Mouse (Mus musculus) limb, embryonic 13.5 days (tissue): ENCODE measurements around the gene Ric3. TPM values are rescaled to one million over a fixed set of nuclear protein-coding genes. Genes with fewer than 3 reads are reported as not detected.
"Not testable (repeated sequence)": the region's sequence is repeated elsewhere in the genome, so short reads cannot be mapped to it uniquely, and the experiment has no call there.

Experiments used
- ATAC-seq: fragments of 200-750 bp; cut with Nextera tagmentation; 2 replicates; pipeline ENCODE4 v1.8.0; 2017; ENCODE audit warnings: low read depth, moderate number of reproducible peaks, moderate TSS enrichment; ENCODE audit not compliant: low FRiP score
- H3K27ac ChIP-seq: fragments of 300-500 bp; sonication (generic); 2 replicates; pipeline ENCODE4 v1.5.1; 2015; ENCODE audit warnings: inconsistent platforms, mild to moderate bottlenecking, moderate library complexity
- H3K27me3 ChIP-seq: fragments of 300-500 bp; sonication (generic); 2 replicates; pipeline ENCODE4 v1.6.1; 2015; ENCODE audit warnings: mild to moderate bottlenecking, inconsistent platforms
- H3K36me3 ChIP-seq: fragments of 300-500 bp; sonication (generic); 2 replicates; pipeline ENCODE4 v1.6.1; 2015; ENCODE audit warnings: inconsistent platforms, mild to moderate bottlenecking, moderate library complexity
- H3K4me1 ChIP-seq: fragments of 300-500 bp; sonication (generic); 2 replicates; pipeline ENCODE4 v1.6.1; 2015; ENCODE audit warnings: inconsistent platforms
- H3K4me2 ChIP-seq: fragments of 300-500 bp; sonication (generic); replicated peaks from 2 replicates; pipeline ENCODE4 v1.6.1; 2015; ENCODE audit warnings: inconsistent platforms, mild to moderate bottlenecking, moderate library complexity
- H3K4me3 ChIP-seq: fragments of 300-500 bp; sonication (generic); 2 replicates; pipeline ENCODE4 v1.5.1; 2015; ENCODE audit warnings: moderate library complexity, mild to moderate bottlenecking, inconsistent platforms
- H3K9ac ChIP-seq: fragments of 300-500 bp; sonication (generic); 2 replicates; pipeline ENCODE4 v1.6.1; 2015; ENCODE audit warnings: mild to moderate bottlenecking, inconsistent platforms
- H3K9me3 ChIP-seq: fragments of 300-500 bp; sonication (generic); 2 replicates; pipeline ENCODE4 v1.6.1; 2016; ENCODE audit warnings: inconsistent platforms
- WGBS: fragments of 180-500 bp; shearing (Covaris S2); methylation state at CpG from one replicate; pipeline ENCODE4 v1.1.7; 2015; 5-methylcytosine and 5-hydroxymethylcytosine counted together
- polyA plus RNA-seq: library from polyadenylated mRNA; unstranded; fragments of >200 nt; fragmentation: Nextera tagmentation; extraction: Ambion mirVana; gene quantifications from 2 replicates; pipeline ENCODE4 v1.2.1, GENCODE M21; 2015

The Ric3 gene
- polyA plus RNA-seq, 1 experiment from 2014 or later, result 4.3 TPM

- WGBS, result 74% methylated on average over 4 of the region's 4 CpGs
- no peak overlapping the region for H3K9ac ChIP-seq
- no peak for ATAC-seq
Measured at GRCm38 (mm10) chr7:109096618-109097017, 13.5 kb upstream of the Ric3 start.

GRCm38 (mm10) chr7:109094294-109094693, 11.2 kb upstream of the Ric3 start:
- no peaks in the 10 kb centered on the region for H3K36me3 ChIP-seq
- H3K4me3 ChIP-seq, result no peak overlapping the region
- H3K9ac ChIP-seq, result no peak overlapping the region
- no peak overlapping the region for H3K27ac ChIP-seq
- no peak for ATAC-seq
- H3K27me3 ChIP-seq, result no peaks in the 10 kb centered on the region
- no peak overlapping the region for H3K4me2 ChIP-seq
- no CpG with 5 or more reads among the region's 7 CpGs for WGBS
- H3K9me3 ChIP-seq, result no peaks in the 10 kb centered on the region
- no peaks in the 10 kb centered on the region for H3K4me1 ChIP-seq

More at GRCm38 (mm10) chr7:109096618-109097017, 13.5 kb upstream of the Ric3 start:
- Histone ChIP-seq H3K36me3 (no peaks in the 10 kb centered on the region), H3K9me3 (no peaks in the 10 kb centered on the region), H3K4me1 (no peaks in the 10 kb centered on the region), H3K4me3 (no peak overlapping the region), H3K27me3 (no peaks in the 10 kb centered on the region), H3K4me2 (no peak overlapping the region), H3K27ac (no peak overlapping the region)

- not testable (repeated sequence) for H3K27ac ChIP-seq, H3K4me2 ChIP-seq, H3K4me1 ChIP-seq, H3K4me3 ChIP-seq, H3K27me3 ChIP-seq, H3K36me3 ChIP-seq, H3K9ac ChIP-seq, ATAC-seq, H3K9me3 ChIP-seq
- no CpG with 5 or more reads among the region's 2 CpGs for WGBS
Measured at GRCm38 (mm10) chr7:109091316-109091715, 8.2 kb upstream of the Ric3 start.

DNA sequence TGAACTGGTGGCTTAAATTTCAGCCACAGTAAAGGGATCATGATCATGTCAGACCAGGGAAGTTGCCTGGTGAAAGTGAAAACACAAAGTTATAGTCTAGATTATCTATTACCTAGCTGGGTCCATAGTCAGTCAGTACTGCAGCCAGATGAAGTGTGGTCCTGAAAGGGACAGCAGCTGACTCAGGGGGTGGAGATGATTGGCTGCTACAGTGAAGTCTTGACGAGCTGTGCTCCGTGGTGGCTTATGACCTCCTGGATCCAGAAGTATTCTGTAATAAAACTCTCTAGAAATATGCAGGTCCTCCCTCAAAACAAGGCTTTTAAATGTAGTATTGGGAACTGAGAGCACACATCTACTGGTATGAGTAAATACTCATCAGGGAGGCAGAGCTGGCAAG, 3.8 kb upstream of the Ric3 start:
- Histone ChIP-seq H3K9me3 (no peaks in the 10 kb centered on the region), H3K4me3 (no peak overlapping the region), H3K9ac (no peak overlapping the region), H3K4me1 (peaks cover 6% of the 10 kb centered on the region; the same call in 1 of the 2 replicates), H3K4me2 (no peak overlapping the region), H3K27ac (no peak overlapping the region), H3K27me3 (peaks cover 32% of the 10 kb centered on the region), H3K36me3 (no peaks in the 10 kb centered on the region)
- no peak for ATAC-seq
- 10% methylated on average over 2 of the region's 2 CpGs for WGBS

GRCm38 (mm10) chr7:109083813-109084184, 668 bp upstream of the Ric3 start:
- no peak for ATAC-seq
- WGBS, result 82% methylated on average over 4 of the region's 4 CpGs
- H3K27me3 ChIP-seq, result peaks cover 36% of the 10 kb centered on the region

GRCm38 (mm10) chr7:109082269-109083112, 640 bp downstream of the Ric3 start:
- Histone ChIP-seq H3K4me3 (peak overlapping the region; percentile 57), H3K27ac (no peak overlapping the region), H3K36me3 (no peaks in the 10 kb centered on the region), H3K4me1 (peaks cover 6% of the 10 kb centered on the region; the same call in 1 of the 2 replicates), H3K4me2 (peak overlapping the region; percentile 73), H3K27me3 (peaks cover 36% of the 10 kb centered on the region), H3K9ac (peak overlapping the region; percentile 45; the same call in 1 of the 2 replicates), H3K9me3 (no peaks in the 10 kb centered on the region)
- 22% methylated on average over 12 of the region's 12 CpGs for WGBS
- ATAC-seq, result no peak

More at GRCm38 (mm10) chr7:109083813-109084184, 668 bp upstream of the Ric3 start:
- Histone ChIP-seq H3K4me2 (no peak overlapping the region), H3K36me3 (no peaks in the 10 kb centered on the region), H3K27ac (no peak overlapping the region), H3K4me1 (peaks cover 6% of the 10 kb centered on the region; the same call in 1 of the 2 replicates), H3K9ac (no peak overlapping the region), H3K9me3 (no peaks in the 10 kb centered on the region), H3K4me3 (no peak overlapping the region)

- H3K4me3 ChIP-seq, result no peak overlapping the region
- H3K27ac ChIP-seq, result no peak overlapping the region
- H3K4me2 ChIP-seq, result no peak overlapping the region
- H3K36me3 ChIP-seq, result no peaks in the 10 kb centered on the region
- H3K9me3 ChIP-seq, result no peaks in the 10 kb centered on the region
- no peak for ATAC-seq
- 71% methylated on average over 5 of the region's 5 CpGs for WGBS
- H3K27me3 ChIP-seq, result no peaks in the 10 kb centered on the region
- no peaks in the 10 kb centered on the region for H3K4me1 ChIP-seq
- H3K9ac ChIP-seq, result no peak overlapping the region
Measured at GRCm38 (mm10) chr7:109072326-109072725, 10.8 kb downstream of the Ric3 start.

DNA sequence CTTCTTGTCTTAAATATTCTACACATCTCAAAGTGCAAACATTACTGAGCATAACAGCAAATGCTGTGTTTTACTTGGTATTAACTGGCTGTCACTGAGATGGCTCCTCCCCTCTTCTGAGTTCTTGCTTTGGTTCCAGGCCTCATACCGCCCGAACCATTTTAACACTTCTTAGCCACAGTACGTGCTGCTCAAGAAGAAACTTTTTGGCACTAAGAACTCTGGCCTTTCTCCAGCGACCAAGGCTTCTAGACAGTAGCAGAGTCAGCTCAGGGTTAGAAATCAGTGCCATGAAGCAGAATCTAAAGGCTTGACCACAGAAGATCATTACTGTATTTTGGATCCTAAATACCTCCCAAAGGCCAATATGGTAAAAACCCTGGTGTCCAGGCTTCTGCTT, 13.5 kb downstream of the Ric3 start:
- Histone ChIP-seq H3K27ac (no peak overlapping the region), H3K4me3 (no peak overlapping the region), H3K36me3 (no peaks in the 10 kb centered on the region), H3K9me3 (no peaks in the 10 kb centered on the region), H3K9ac (no peak overlapping the region), H3K27me3 (peaks cover 7% of the 10 kb centered on the region; the same call in 1 of the 2 replicates), H3K4me2 (no peak overlapping the region), H3K4me1 (no peaks in the 10 kb centered on the region)
- no peak for ATAC-seq
- WGBS, result 81% methylated on average over 4 of the region's 4 CpGs

DNA sequence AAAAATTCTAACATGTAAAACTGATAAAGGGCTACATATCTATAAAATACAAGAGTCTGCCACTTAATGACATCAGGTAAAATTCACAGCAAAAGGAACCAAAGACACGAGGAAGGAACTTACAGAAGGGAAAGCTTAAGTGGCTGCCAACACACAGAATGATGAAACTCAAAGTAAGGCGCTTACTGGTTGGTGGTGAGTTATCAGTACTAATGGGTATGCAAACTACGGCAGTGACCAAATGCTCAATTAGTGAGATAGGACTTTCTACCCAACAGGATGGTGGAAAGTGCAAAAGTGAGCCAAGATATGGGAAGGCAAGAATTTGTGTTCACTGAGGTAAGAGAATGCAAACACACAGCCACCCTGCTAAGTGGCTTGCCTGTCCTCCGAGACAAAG, 23.6 kb downstream of the Ric3 start:
- WGBS, result 82% methylated on average over 4 of the region's 4 CpGs

DNA sequence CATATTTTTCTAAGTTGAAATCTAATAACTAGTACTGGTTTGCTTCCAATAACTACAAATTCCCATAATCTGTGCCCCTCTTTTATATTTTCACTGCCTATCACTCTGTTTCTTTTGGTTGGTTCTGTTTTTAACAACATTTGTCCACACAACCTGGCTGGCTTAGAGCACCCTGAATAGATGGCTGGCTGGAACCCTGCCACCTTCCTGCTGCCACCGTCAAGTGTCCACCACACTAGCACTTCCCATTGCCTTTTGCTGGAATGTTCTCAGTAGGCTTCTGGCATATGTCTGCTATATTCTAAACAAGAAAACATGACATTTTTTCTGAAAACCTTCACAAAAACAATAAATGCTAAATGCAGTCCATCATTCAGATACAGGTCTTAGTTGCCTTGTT, 32.3 kb downstream of the Ric3 start:
- ATAC-seq, result no peak
- no peak overlapping the region for H3K4me2 ChIP-seq
- no peak overlapping the region for H3K9ac ChIP-seq
- no peak overlapping the region for H3K27ac ChIP-seq
- H3K27me3 ChIP-seq, result no peaks in the 10 kb centered on the region
- H3K4me3 ChIP-seq, result no peak overlapping the region
- no peaks in the 10 kb centered on the region for H3K36me3 ChIP-seq
- no peaks in the 10 kb centered on the region for H3K9me3 ChIP-seq
- WGBS, result 85% methylated on average over 1 of the region's 1 CpGs
- no peaks in the 10 kb centered on the region for H3K4me1 ChIP-seq

More for the DNA sequence above, 23.6 kb downstream of the Ric3 start:
- no peaks in the 10 kb centered on the region for H3K27me3 ChIP-seq
- no peak overlapping the region for H3K27ac ChIP-seq
- H3K4me3 ChIP-seq, result no peak overlapping the region
- H3K4me2 ChIP-seq, result no peak overlapping the region
- H3K4me1 ChIP-seq, result no peaks in the 10 kb centered on the region
- H3K36me3 ChIP-seq, result no peaks in the 10 kb centered on the region
- no peaks in the 10 kb centered on the region for H3K9me3 ChIP-seq
- no peak for ATAC-seq
- H3K9ac ChIP-seq, result no peak overlapping the region

DNA sequence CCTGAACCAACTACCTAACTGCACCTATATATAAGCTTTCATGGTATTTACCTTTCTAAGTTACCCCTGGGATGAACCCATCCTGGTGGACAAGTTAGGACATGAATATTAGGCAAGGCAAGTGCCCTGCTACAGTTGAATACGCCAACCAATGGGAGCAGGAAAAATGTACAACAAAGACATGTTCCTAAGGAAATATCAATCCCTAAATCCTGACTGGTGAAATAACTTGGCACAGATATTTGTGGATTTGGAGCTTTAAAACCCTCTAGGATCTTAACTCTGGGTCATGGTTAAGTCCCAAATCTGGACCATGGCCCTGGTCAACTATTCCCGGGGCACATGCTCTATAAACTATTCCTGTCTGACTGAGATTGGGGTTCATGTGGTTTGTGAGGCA, 37.3 kb downstream of the Ric3 start:
- Histone ChIP-seq H3K4me2 (no peak overlapping the region), H3K9me3 (no peaks in the 10 kb centered on the region), H3K4me1 (no peaks in the 10 kb centered on the region), H3K27ac (no peak overlapping the region), H3K9ac (no peak overlapping the region), H3K36me3 (no peaks in the 10 kb centered on the region), H3K4me3 (no peak overlapping the region), H3K27me3 (no peaks in the 10 kb centered on the region)
- no peak for ATAC-seq
- 90% methylated on average over 2 of the region's 2 CpGs for WGBS

- Histone ChIP-seq H3K9ac (no peak overlapping the region), H3K27me3 (no peaks in the 10 kb centered on the region), H3K27ac (no peak overlapping the region), H3K4me1 (no peaks in the 10 kb centered on the region), H3K4me2 (no peak overlapping the region), H3K36me3 (no peaks in the 10 kb centered on the region), H3K4me3 (no peak overlapping the region), H3K9me3 (no peaks in the 10 kb centered on the region)
- 88% methylated on average over 5 of the region's 5 CpGs for WGBS
- no peak for ATAC-seq
Measured at GRCm38 (mm10) chr7:109039445-109039844, 43.7 kb downstream of the Ric3 start.

DNA sequence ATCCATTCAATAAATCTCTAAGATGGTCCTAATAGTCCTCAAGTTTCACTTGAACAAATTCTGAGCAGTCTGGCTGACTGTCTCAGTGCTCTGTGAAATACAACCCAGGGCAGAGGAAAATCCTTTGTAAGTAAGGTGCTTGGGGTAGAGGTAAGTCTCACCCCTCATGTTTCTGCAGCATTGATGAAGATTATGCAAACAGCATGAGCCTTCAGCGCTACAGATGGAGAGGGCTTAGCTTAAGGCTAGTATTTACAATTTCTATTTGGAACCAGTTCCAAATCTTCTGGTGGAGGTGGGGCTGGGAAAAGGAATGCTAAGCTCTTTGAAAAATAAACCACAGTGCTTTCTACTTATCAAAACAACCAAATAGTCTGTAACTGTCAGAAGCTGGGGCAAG, 44.1 kb downstream of the Ric3 start:
- 59% methylated on average over 1 of the region's 1 CpGs for WGBS
- Histone ChIP-seq H3K4me3 (no peak overlapping the region), H3K9ac (no peak overlapping the region), H3K4me1 (no peaks in the 10 kb centered on the region), H3K36me3 (no peaks in the 10 kb centered on the region), H3K27ac (no peak overlapping the region), H3K9me3 (no peaks in the 10 kb centered on the region), H3K27me3 (no peaks in the 10 kb centered on the region), H3K4me2 (no peak overlapping the region)
- ATAC-seq, result no peak
